Mouse (Mus musculus): ENCODE results near the gene Lce1a1. TPM values are rescaled to one million over a fixed set of nuclear protein-coding genes. Genes with fewer than 3 reads are reported as not detected.

Lce1a1 gene
- total and polyA plus RNA-seq, 3 experiments = not detected

DNA sequence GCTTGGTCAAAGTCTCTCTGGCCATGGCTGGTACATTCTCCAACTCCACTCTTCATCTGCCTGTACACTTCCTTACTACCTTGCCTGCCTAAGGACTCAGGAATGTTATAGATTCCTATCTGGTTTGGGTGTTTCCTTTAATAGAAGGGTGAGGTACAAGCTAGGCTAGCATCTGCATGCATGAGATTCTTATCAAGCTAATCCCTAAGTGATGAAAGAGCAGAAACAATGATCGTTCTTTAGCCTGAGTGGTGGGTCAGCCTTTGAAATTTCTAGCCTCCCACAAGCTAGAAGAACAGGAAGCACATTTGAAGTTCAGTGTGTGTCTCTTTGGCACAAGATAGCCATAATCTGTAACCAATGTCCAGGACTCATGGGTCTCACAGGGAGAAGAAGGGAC, 38.3 kb downstream of the Lce1a1 start:
- Histone ChIP-seq H3K4me1 (ENCODE audit: control insufficient read depth in 1 of 2, insufficient read depth in 2 of 2) (no peaks in the 10 kb centered on the region), H3K9me3 (replicated peaks; ENCODE audit: low read length) (no peaks in the 10 kb centered on the region), H3K27me3 (replicated peaks) (no peaks in the 10 kb centered on the region), H3K36me3 (replicated peaks in 1 of 2; ENCODE audit: control insufficient read depth in 1 of 2, insufficient read depth in 1 of 2, low read length in 1 of 2) (no peaks in the 10 kb centered on the region), H3K79me2 (replicated peaks; ENCODE audit: control insufficient read depth, extremely low read depth, insufficient read depth, poor library complexity, severe bottlenecking) (no peaks in the 10 kb centered on the region), H3K9ac (ENCODE audit: insufficient read depth, low read depth) (no peak overlapping the region), H3K4me2 (ENCODE audit: insufficient read depth, low read depth, poor library complexity, severe bottlenecking) (no peak overlapping the region), H3K27ac (ENCODE audit: insufficient read depth, low read depth) (no peak overlapping the region), H3K4me3 (replicated peaks in 1 of 3; ENCODE audit: low read depth in 2 of 3, low read length in 2 of 3, poor library complexity in 1 of 3) (no peak overlapping the region)
- in situ Hi-C loops (cut with MboI; ENCODE audit: low pct_ligation_motif_present, low pct_unique_long_range_greater_than_20kb, low sequenced_read_pairs) (no loop called here), dilution Hi-C loops (cut with MboI; ENCODE audit: extremely low pct_ligation_motif_present, extremely low pct_unique_long_range_greater_than_20kb, low sequenced_read_pairs) (no loop called here)
- TF ChIP-seq ZKSCAN1 (IDR thresholded peaks at IDR 0.05; ENCODE audit: borderline replicate concordance, low read depth, low read length) = no peak
- TF ChIP-seq ELF1 (IDR thresholded peaks at IDR 0.05; ENCODE audit: low read depth, low read length) = no peak
- no peak for TF ChIP-seq JUND (conservative IDR thresholded peaks at IDR 0.05; ENCODE audit: low read depth, low read length)
- no peak for TF ChIP-seq E2F4 (IDR thresholded peaks at IDR 0.05; ENCODE audit: insufficient replicate concordance, low read depth, low read length)
- no peak for TF ChIP-seq MEF2A (IDR thresholded peaks at IDR 0.05; ENCODE audit: borderline replicate concordance, low read depth, low read length)
- no peak for TF ChIP-seq CHD1 (IDR thresholded peaks at IDR 0.05; ENCODE audit: low read depth, low read length)
- TF ChIP-seq ZMIZ1 (IDR thresholded peaks at IDR 0.05; ENCODE audit: low read depth, low read length) = no peak
- TF ChIP-seq USF2 (conservative IDR thresholded peaks at IDR 0.05; ENCODE audit: low read depth, low read length) = no peak
- TF ChIP-seq JUN (IDR thresholded peaks at IDR 0.05; ENCODE audit: insufficient read depth, low read depth, low read length) = no peak
- TF ChIP-seq MAZ (IDR thresholded peaks at IDR 0.05; ENCODE audit: low read depth, low read length) = no peak
- no peak for TF ChIP-seq KAT2A (IDR thresholded peaks at IDR 0.05; ENCODE audit: insufficient replicate concordance, low read length)
- no peak for TF ChIP-seq USF1 (IDR thresholded peaks at IDR 0.05; ENCODE audit: low read depth, low read length)
- no peak for TF ChIP-seq ZNF384 (IDR thresholded peaks at IDR 0.05; ENCODE audit: low read depth, low read length)
- no peak for TF ChIP-seq MXI1 (IDR thresholded peaks at IDR 0.05; ENCODE audit: low read depth, low read length)
- TF ChIP-seq ETS1 (conservative IDR thresholded peaks at IDR 0.05; ENCODE audit: low read depth, low read length) = no peak
- no peak for TF ChIP-seq IRF4 (IDR thresholded peaks at IDR 0.05; ENCODE audit: low read depth, low read length)
- no peak for DNase-seq (ENCODE audit: extremely low read depth)

- in situ Hi-C loops (cut with MboI; ENCODE audit: low pct_ligation_motif_present, low pct_unique_long_range_greater_than_20kb, low sequenced_read_pairs) = no loop called here
- H3K9me3 ChIP-seq (replicated peaks; ENCODE audit: low read length) = no peaks in the 10 kb centered on the region
- H3K4me2 ChIP-seq (ENCODE audit: insufficient read depth, low read depth, poor library complexity, severe bottlenecking) = no peak within 1 kb of the TSS
- no peak for DNase-seq (ENCODE audit: extremely low read depth)
- H3K9ac ChIP-seq (ENCODE audit: insufficient read depth, low read depth) = no peak within 1 kb of the TSS
- no peak within 1 kb of the TSS for H3K27ac ChIP-seq (ENCODE audit: insufficient read depth, low read depth)
- dilution Hi-C loops (cut with MboI; ENCODE audit: extremely low pct_ligation_motif_present, extremely low pct_unique_long_range_greater_than_20kb, low sequenced_read_pairs) = no loop called here
- no peaks in the 10 kb centered on the region for H3K79me2 ChIP-seq (replicated peaks; ENCODE audit: control insufficient read depth, extremely low read depth, insufficient read depth, poor library complexity, severe bottlenecking)
- H3K4me3 ChIP-seq (replicated peaks in 1 of 3; ENCODE audit: low read depth in 2 of 3, low read length in 2 of 3, poor library complexity in 1 of 3) = no peak within 1 kb of the TSS
- no peaks in the 10 kb centered on the region for H3K27me3 ChIP-seq (replicated peaks)
- TF ChIP-seq IRF4 (IDR thresholded peaks at IDR 0.05; ENCODE audit: low read depth, low read length) (no peak), MEF2A (IDR thresholded peaks at IDR 0.05; ENCODE audit: borderline replicate concordance, low read depth, low read length) (no peak), USF2 (conservative IDR thresholded peaks at IDR 0.05; ENCODE audit: low read depth, low read length) (no peak), SIN3A (IDR thresholded peaks at IDR 0.05; ENCODE audit: low read length) (no peak), E2F4 (IDR thresholded peaks at IDR 0.05; ENCODE audit: insufficient replicate concordance, low read depth, low read length) (no peak), CHD2 (IDR thresholded peaks at IDR 0.05; ENCODE audit: low read length) (no peak), MAFK (IDR thresholded peaks at IDR 0.05; ENCODE audit: insufficient replicate concordance, low read length) (no peak), TBP (conservative IDR thresholded peaks at IDR 0.05; ENCODE audit: low read depth, low read length) (no peak), PAX5 (IDR thresholded peaks at IDR 0.05; ENCODE audit: low read length) (no peak), POLR2A (IDR thresholded peaks at IDR 0.05; ENCODE audit: low read depth, low read length) (no peak), JUND (conservative IDR thresholded peaks at IDR 0.05; ENCODE audit: low read depth, low read length) (no peak), MYC (IDR thresholded peaks at IDR 0.05; ENCODE audit: low read depth, low read length) (no peak), NELFE (IDR thresholded peaks at IDR 0.05; ENCODE audit: low read depth, low read length) (no peak), CTCF (conservative IDR thresholded peaks at IDR 0.05 in 1 of 2, IDR thresholded peaks at IDR 0.05 in 1 of 2; ENCODE audit: low read depth in 2 of 2, low read length in 2 of 2) (no peak), GABPA (IDR thresholded peaks at IDR 0.05; ENCODE audit: insufficient replicate concordance, low read depth, low read length) (no peak)
- H3K36me3 ChIP-seq (replicated peaks in 1 of 2; ENCODE audit: control insufficient read depth in 1 of 2, insufficient read depth in 1 of 2, low read length in 1 of 2) = no peaks in the 10 kb centered on the region
- H3K4me1 ChIP-seq (ENCODE audit: control insufficient read depth in 1 of 2, insufficient read depth in 2 of 2) = no peaks in the 10 kb centered on the region
These were observed 40.7 kb downstream of the Lce1a1 start, which contains the start of gene 2210017I01Rik for GRCm38 (mm10) chr3:92607392-92607791. Gene 2210017I01Rik (minus strand): TSS chr3:92607492.

Measured in CH12.LX (cell line).